Mouse (Mus musculus): ENCODE measurements around the gene Bco2. TPM values are rescaled to one million over a fixed set of nuclear protein-coding genes. Genes with fewer than 3 reads are reported as not detected.
A peak's percentile ranks its signal among the peaks of the same experiment; 100 is the strongest.

The Bco2 gene
- polyA plus RNA-seq (2012; rRNA removed): 0.67 and 0.89 TPM in 2 replicates

DNA sequence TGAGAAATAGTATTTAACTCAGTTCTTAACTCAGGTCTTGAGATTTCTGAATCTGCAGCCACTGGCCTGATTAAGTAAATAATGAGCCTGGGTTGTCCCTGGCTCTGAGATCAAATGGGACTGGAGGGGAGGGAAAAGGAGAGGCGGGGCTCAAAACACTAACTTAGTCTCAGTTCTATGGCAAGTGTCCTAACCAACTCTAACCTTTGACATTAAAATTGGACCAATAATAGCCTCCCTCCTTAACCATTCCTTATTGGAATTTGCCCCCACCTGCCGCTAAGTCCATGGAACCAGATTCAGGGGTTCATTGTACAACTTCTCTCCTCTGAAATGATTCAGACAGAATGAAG, at the start of gene Bco2:
Bco2 (minus strand) TSS at position 88 of the 353 bp plus-strand sequence.
- Histone ChIP-seq H3K27ac (ENCODE audit: control insufficient read depth, insufficient read depth, low read depth, low read length) (no peak within 1 kb of the TSS), H3K27me3 (ENCODE audit: control insufficient read depth, insufficient read depth, low read length) (no peaks in the 10 kb centered on the region), H3K36me3 (ENCODE audit: control insufficient read depth, insufficient read depth, low read length) (no peaks in the 10 kb centered on the region), H3K4me1 (ENCODE audit: control insufficient read depth, insufficient read depth, low read length) (no peaks in the 10 kb centered on the region), H3K4me3 (ENCODE audit: control insufficient read depth, low read depth, low read length) (no peak within 1 kb of the TSS)
- TF ChIP-seq POLR2A (IDR thresholded peaks at IDR 0.05; ENCODE audit: control insufficient read depth, low read depth, low read length) (no peak), CTCF (IDR thresholded peaks at IDR 0.05; ENCODE audit: control insufficient read depth, insufficient read depth, insufficient replicate concordance, low read depth, low read length) (no peak)

DNA sequence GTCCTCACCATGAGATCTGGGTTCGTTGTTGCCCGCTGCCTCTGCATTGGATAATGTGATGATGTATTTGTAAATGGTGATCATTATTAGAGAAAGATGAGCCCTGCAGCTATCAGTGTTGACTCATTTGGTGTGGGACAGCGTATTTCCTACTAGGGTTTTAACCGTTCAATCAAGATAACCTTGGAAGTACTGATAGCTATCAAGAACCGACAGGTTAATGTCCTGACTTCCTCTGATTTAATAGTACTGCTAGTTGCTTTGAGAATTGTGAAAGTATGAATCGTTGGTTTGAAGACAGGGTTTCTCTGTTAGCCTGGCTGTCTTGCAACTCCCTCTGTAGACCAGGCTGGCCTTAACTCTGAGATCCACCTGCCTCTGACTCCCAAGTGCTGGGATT, 49.4 kb upstream of the Bco2 start:
- no peaks in the 10 kb centered on the region; the same call in 1 of the 2 replicates for H3K36me3 ChIP-seq (ENCODE audit: control insufficient read depth, insufficient read depth, low read length)
- peak overlapping the region; percentile 94 for H3K4me3 ChIP-seq (ENCODE audit: control insufficient read depth, low read depth, low read length)
- H3K27me3 ChIP-seq (ENCODE audit: control insufficient read depth, insufficient read depth, low read length): no peaks in the 10 kb centered on the region
- H3K4me1 ChIP-seq (ENCODE audit: control insufficient read depth, insufficient read depth, low read length): peaks cover 5% of the 10 kb centered on the region
- peak overlapping the region; percentile 74 for H3K27ac ChIP-seq (ENCODE audit: control insufficient read depth, insufficient read depth, low read depth, low read length)
- no peak for TF ChIP-seq POLR2A (IDR thresholded peaks at IDR 0.05; ENCODE audit: control insufficient read depth, low read depth, low read length)
- TF ChIP-seq CTCF (IDR thresholded peaks at IDR 0.05; ENCODE audit: control insufficient read depth, insufficient read depth, insufficient replicate concordance, low read depth, low read length): no peak

DNA sequence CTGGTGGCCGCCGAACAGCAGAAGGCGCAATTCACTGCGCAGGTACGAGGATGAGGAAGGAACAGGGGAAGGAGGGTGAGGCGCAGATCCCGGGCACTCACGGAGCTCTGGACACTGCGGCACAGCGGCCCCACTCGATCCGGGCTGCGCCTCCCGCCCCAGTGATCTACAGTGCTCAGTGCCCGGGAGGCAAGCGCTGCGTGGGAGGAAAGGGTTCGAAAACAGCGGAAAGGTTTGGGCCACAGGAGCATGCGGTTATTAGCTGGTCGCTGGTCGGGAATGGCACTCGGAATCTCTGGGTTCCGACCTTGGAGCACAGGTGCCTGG, 49.0 kb upstream of the Bco2 start:
- Histone ChIP-seq H3K36me3 (ENCODE audit: control insufficient read depth, insufficient read depth, low read length) (no peaks in the 10 kb centered on the region; the same call in 1 of the 2 replicates), H3K27ac (ENCODE audit: control insufficient read depth, insufficient read depth, low read depth, low read length) (peak overlapping the region; percentile 74), H3K4me1 (ENCODE audit: control insufficient read depth, insufficient read depth, low read length) (peaks cover 5% of the 10 kb centered on the region), H3K4me3 (ENCODE audit: control insufficient read depth, low read depth, low read length) (peak overlapping the region; percentile 94), H3K27me3 (ENCODE audit: control insufficient read depth, insufficient read depth, low read length) (no peaks in the 10 kb centered on the region)
- TF ChIP-seq CTCF (IDR thresholded peaks at IDR 0.05; ENCODE audit: control insufficient read depth, insufficient read depth, insufficient replicate concordance, low read depth, low read length) (no peak), POLR2A (IDR thresholded peaks at IDR 0.05; ENCODE audit: control insufficient read depth, low read depth, low read length) (no peak)

DNA sequence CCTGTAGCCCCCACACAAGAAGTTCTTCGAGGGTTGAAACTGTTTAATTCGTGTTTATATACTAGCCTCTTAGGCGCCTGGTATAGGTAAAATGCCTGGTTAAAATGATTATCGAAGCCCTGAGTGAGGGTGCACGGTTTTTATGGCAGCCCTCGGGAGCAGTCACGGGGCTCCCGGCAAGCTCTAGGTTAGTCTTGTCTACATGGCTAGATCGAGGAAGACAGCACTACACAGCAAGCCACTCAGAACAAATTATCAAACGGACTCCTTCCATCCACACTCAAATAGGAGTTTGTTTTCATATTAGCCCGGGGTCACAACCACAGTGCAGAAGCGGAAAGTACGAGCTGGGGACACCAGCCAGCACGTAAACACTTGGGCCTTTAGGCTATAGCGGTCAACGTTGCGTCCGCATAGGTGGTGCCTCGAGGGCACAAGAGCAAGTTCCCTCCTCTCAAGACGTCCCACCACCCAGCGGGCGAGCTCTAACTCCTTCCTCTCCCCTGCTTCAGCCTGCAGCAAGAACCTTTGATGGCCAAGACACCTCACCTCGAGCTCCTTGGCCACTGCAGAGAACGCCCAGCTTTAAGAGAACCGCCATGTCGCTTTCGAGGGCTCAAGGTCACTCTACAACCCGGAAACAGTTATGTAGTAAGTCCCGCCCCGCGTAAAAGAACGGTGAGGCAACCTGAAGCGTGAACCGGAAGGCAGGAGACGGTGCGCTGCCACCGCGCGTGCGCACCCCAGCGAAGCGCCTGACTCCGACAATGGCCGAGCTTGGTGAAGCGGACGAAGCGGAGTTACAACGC, 48.4 kb upstream of the Bco2 start, which contains the start of the genes Sdhd and Timm8b:
Sdhd (minus strand) TSS at position 624 of the 809 bp plus-strand sequence.
Timm8b (plus strand) TSS at position 722 of the 809 bp plus-strand sequence.
- peak within 1 kb of the TSS; percentile 84 for H3K27ac ChIP-seq (ENCODE audit: control insufficient read depth, insufficient read depth, low read depth, low read length)
- H3K4me3 ChIP-seq (ENCODE audit: control insufficient read depth, low read depth, low read length): peak within 1 kb of the TSS; percentile 94
- no peaks in the 10 kb centered on the region; the same call in 1 of the 2 replicates for H3K36me3 ChIP-seq (ENCODE audit: control insufficient read depth, insufficient read depth, low read length)

DNA sequence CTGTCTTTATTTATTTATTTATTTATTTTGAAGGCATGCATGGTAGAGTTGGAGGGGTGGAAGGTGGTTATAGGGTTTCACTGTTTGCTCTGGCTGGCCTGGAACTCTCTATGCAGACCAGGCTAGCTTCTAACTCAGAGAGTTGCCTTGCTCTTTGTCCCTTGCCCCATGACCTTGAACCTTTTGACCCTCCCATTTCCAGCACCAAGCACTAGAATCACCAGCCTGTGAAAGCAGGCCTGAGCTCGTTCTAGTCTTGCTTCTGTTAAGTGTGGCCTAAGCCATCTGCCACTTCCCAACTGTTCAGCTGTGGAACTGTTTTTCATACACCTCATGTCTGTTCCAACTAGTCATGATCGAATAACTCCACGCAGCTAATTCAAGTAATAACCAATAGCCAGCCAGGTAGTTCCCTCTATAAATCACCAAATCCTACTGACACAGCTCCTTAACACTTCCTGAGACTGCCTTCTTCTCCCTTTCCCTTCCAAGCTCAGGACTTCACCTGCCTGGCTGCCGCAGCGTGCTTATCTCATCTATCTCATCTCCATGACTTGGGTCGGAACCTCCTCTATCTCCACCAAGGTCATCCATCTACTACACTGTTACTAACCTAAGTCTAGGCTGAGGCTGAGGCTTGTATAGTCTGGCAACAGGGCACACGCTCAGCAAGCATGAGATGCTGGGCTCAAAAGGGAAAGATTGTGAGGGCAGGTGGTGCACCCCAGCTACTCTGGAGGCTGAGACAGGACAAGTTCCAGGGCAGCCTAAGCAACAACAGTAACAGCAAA, 47.3 kb upstream of the Bco2 start:
- no peaks in the 10 kb centered on the region; the same call in 1 of the 2 replicates for H3K36me3 ChIP-seq (ENCODE audit: control insufficient read depth, insufficient read depth, low read length)
- TF ChIP-seq POLR2A (IDR thresholded peaks at IDR 0.05; ENCODE audit: control insufficient read depth, low read depth, low read length) (no peak), CTCF (IDR thresholded peaks at IDR 0.05; ENCODE audit: control insufficient read depth, insufficient read depth, insufficient replicate concordance, low read depth, low read length) (no peak)

More for the DNA sequence above, 48.4 kb upstream of the Bco2 start, which contains the start of the genes Sdhd and Timm8b:
- H3K27me3 ChIP-seq (ENCODE audit: control insufficient read depth, insufficient read depth, low read length): no peaks in the 10 kb centered on the region
- TF ChIP-seq CTCF (IDR thresholded peaks at IDR 0.05; ENCODE audit: control insufficient read depth, insufficient read depth, insufficient replicate concordance, low read depth, low read length) (no peak), POLR2A (IDR thresholded peaks at IDR 0.05; ENCODE audit: control insufficient read depth, low read depth, low read length) (peak; percentile 97)
- peaks cover 5% of the 10 kb centered on the region for H3K4me1 ChIP-seq (ENCODE audit: control insufficient read depth, insufficient read depth, low read length)

DNA sequence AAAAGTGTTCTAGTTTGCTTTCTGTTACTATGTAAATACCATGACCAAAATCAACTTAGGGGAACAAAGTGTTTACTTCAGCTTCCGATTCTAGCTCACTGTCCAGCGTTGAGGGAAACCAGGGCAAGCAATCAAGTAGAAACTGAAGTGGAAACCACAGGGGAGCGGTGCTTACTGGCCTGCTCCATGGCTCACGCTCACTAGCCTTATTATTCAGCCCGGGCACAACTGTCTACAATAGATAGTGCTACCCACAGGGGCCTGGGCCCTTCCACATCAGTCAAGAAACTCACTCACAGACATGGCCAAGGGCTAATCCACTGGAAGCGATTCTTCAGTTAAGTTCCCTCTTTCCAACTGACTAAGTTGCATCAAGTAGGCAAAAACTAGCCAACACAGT, 46.6 kb upstream of the Bco2 start:
- Histone ChIP-seq H3K4me1 (ENCODE audit: control insufficient read depth, insufficient read depth, low read length) (peaks cover 5% of the 10 kb centered on the region), H3K4me3 (ENCODE audit: control insufficient read depth, low read depth, low read length) (no peak overlapping the region), H3K27me3 (ENCODE audit: control insufficient read depth, insufficient read depth, low read length) (no peaks in the 10 kb centered on the region), H3K27ac (ENCODE audit: control insufficient read depth, insufficient read depth, low read depth, low read length) (no peak overlapping the region), H3K36me3 (ENCODE audit: control insufficient read depth, insufficient read depth, low read length) (peaks cover 1% of the 10 kb centered on the region)
- TF ChIP-seq POLR2A (IDR thresholded peaks at IDR 0.05; ENCODE audit: control insufficient read depth, low read depth, low read length): no peak
- TF ChIP-seq CTCF (IDR thresholded peaks at IDR 0.05; ENCODE audit: control insufficient read depth, insufficient read depth, insufficient replicate concordance, low read depth, low read length): no peak

More for the DNA sequence above, 47.3 kb upstream of the Bco2 start:
- Histone ChIP-seq H3K4me3 (ENCODE audit: control insufficient read depth, low read depth, low read length) (peak overlapping the region; percentile 12), H3K27me3 (ENCODE audit: control insufficient read depth, insufficient read depth, low read length) (no peaks in the 10 kb centered on the region), H3K27ac (ENCODE audit: control insufficient read depth, insufficient read depth, low read depth, low read length) (no peak overlapping the region), H3K4me1 (ENCODE audit: control insufficient read depth, insufficient read depth, low read length) (peaks cover 5% of the 10 kb centered on the region)

DNA sequence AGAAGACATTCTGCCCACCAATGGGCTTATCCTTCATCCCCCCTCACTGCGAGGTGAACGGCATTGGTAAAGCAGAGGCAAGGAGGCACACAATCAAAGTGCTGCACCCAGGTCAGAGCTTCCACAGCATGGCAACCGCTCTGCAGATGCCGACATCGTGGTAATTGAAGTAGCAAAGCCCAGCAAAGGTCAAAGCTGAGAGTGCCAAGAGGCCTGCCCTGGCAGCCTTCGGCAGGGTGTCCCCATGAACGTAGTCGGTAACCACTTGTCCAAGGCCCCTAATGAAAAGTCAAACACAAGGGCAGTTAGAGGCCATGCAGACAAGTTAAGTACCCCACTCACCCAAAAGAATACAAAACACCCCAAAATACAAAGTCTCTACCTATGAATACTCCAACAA, 42.0 kb upstream of the Bco2 start:
- Histone ChIP-seq H3K4me3 (ENCODE audit: control insufficient read depth, low read depth, low read length) (no peak overlapping the region), H3K27ac (ENCODE audit: control insufficient read depth, insufficient read depth, low read depth, low read length) (no peak overlapping the region), H3K36me3 (ENCODE audit: control insufficient read depth, insufficient read depth, low read length) (peaks cover 2% of the 10 kb centered on the region), H3K27me3 (ENCODE audit: control insufficient read depth, insufficient read depth, low read length) (no peaks in the 10 kb centered on the region), H3K4me1 (ENCODE audit: control insufficient read depth, insufficient read depth, low read length) (peaks cover under 1% of the 10 kb centered on the region; the same call in 1 of the 2 replicates)
- no peak for TF ChIP-seq CTCF (IDR thresholded peaks at IDR 0.05; ENCODE audit: control insufficient read depth, insufficient read depth, insufficient replicate concordance, low read depth, low read length)
- no peak for TF ChIP-seq POLR2A (IDR thresholded peaks at IDR 0.05; ENCODE audit: control insufficient read depth, low read depth, low read length)

Measured in testis, adult 2 months (tissue).